Mouse (Mus musculus) limb, embryonic 14.5 days (tissue): ENCODE measurements around the gene Ankrd63. TPM values are rescaled to one million over a fixed set of nuclear protein-coding genes. Genes with fewer than 3 reads are reported as not detected.

Source experiments
- ATAC-seq: fragments of 200-750 bp; cut with Nextera tagmentation; 2 replicates; pipeline ENCODE4 v1.8.0; 2017; ENCODE audit warnings: low read depth, moderate number of reproducible peaks, moderate TSS enrichment; ENCODE audit not compliant: low FRiP score
- DNase-seq: peaks from one replicate; pipeline ENCODE4 v3.0.0-alpha.2; 2015; ENCODE audit warnings: low spot score
- H3K27ac ChIP-seq: fragments of 300-500 bp; sonication (generic); replicated peaks from 2 replicates; pipeline ENCODE4 v1.5.1; 2014; ENCODE audit warnings: low read depth, mild to moderate bottlenecking, low read length, moderate library complexity, mixed read lengths
- H3K27me3 ChIP-seq: fragments of 300-500 bp; sonication (generic); 2 replicates; pipeline ENCODE4 v1.6.1; 2014; ENCODE audit warnings: low read length, mixed read lengths; ENCODE audit not compliant: control insufficient read depth, insufficient read depth
- H3K36me3 ChIP-seq: fragments of 300-500 bp; sonication (generic); 2 replicates; pipeline ENCODE4 v1.6.1; 2014; ENCODE audit warnings: mild to moderate bottlenecking, low read length, moderate library complexity, mixed read lengths; ENCODE audit not compliant: control insufficient read depth, insufficient read depth
- H3K4me1 ChIP-seq: fragments of 300-500 bp; sonication (generic); 2 replicates; pipeline ENCODE4 v1.6.1; 2014; ENCODE audit warnings: antibody characterized with exemption, low read length, mixed read lengths; ENCODE audit not compliant: control insufficient read depth, insufficient read depth
- H3K4me2 ChIP-seq: fragments of 300-500 bp; sonication (generic); replicated peaks from 2 replicates; pipeline ENCODE4 v1.6.1; 2014; ENCODE audit warnings: low read depth, mild to moderate bottlenecking, low read length, moderate library complexity; ENCODE audit not compliant: severe bottlenecking
- H3K4me3 ChIP-seq: fragments of 300-500 bp; sonication (generic); replicated peaks from 2 replicates; pipeline ENCODE4 v1.5.1; 2014; ENCODE audit warnings: low read length
- H3K9ac ChIP-seq: fragments of 300-500 bp; sonication (generic); 2 replicates; pipeline ENCODE4 v1.6.1; 2014; ENCODE audit warnings: mild to moderate bottlenecking, low read depth, low read length, moderate library complexity; ENCODE audit not compliant: severe bottlenecking
- H3K9me3 ChIP-seq: fragments of 300-500 bp; sonication (generic); 2 replicates; pipeline ENCODE4 v1.6.1; 2016; ENCODE audit warnings: low read length; ENCODE audit not compliant: control insufficient read depth
- POLR2A ChIP-seq: fragments of 200-500 bp; IDR thresholded peaks from 2 replicates; pipeline ENCODE4 v1.8.0; 2012; ENCODE audit warnings: inconsistent platforms, mild to moderate bottlenecking, moderate library complexity, borderline replicate concordance; ENCODE audit not compliant: insufficient read depth, insufficient read length; ENCODE audit errors: extremely low read depth
- WGBS: fragments of 180-500 bp; shearing (Covaris S2); extraction: QIAGEN DNeasy Blood & Tissue Kit; methylation state at CpG from one replicate; pipeline ENCODE4 v1.1.7; 2014; 5-methylcytosine and 5-hydroxymethylcytosine counted together
- polyA plus RNA-seq, 2 experiments: library from polyadenylated mRNA; depleted of rRNA in 1 of 2; stranded (reverse) in 1 of 2; unstranded in 1 of 2; fragments of >200 nt; fragmentation: Nextera tagmentation in 1 of 2; extraction: Ambion mirVana in 1 of 2; gene quantifications; 2 replicates each; pipeline versions ENCODE4 v1.2.1 to v1.2.3; 2012 to 2014

Ankrd63 gene
- polyA plus RNA-seq, 2 experiments, result 0.10 TPM; not detected in 1

- Histone ChIP-seq H3K9me3 (no peaks in the 10 kb centered on the region), H3K27ac (no peak within 1 kb of the TSS), H3K27me3 (no peaks in the 10 kb centered on the region), H3K4me1 (peaks cover 26% of the 10 kb centered on the region), H3K4me3 (peak within 1 kb of the TSS; percentile 39), H3K4me2 (peak within 1 kb of the TSS; percentile 86), H3K36me3 (no peaks in the 10 kb centered on the region), H3K9ac (peak within 1 kb of the TSS; percentile 49)
- WGBS, result 2% methylated on average over 36 of the region's 37 CpGs
- no peak for DNase-seq
- ATAC-seq, result peak; percentile 42; the same call in 1 of the 2 replicates
- no peak for TF ChIP-seq POLR2A
Measured at GRCm38 (mm10) chr2:118662902-118663803, 40.6 kb downstream of the Ankrd63 start, which contains the start of gene Pak6. Pak6 (plus strand) TSS chr2:118663303.

DNA sequence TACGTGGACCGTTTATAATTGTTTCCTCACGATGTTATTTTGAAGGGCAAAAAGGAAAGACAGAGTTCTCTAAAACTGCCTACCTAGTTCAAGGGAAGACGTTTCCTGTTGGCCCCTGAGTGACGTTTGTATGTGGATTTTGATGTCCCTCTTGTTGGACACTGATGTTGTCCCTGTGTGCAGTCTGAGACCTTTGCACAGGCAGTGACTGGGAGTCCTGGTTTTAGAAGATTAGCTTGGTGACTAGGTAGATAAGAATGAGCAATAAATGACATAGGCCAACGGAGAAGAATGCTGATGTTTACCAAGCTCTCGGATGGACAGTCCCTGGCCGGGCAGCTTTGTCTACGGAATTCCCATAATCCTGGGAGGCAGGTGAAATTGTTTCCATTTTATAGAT is 41.9 kb downstream of the Ankrd63 start:
- Histone ChIP-seq H3K36me3 (no peaks in the 10 kb centered on the region), H3K27me3 (no peaks in the 10 kb centered on the region), H3K27ac (no peak overlapping the region), H3K9ac (no peak overlapping the region), H3K4me3 (no peak overlapping the region), H3K9me3 (no peaks in the 10 kb centered on the region), H3K4me1 (peaks cover 28% of the 10 kb centered on the region), H3K4me2 (no peak overlapping the region)
- DNase-seq (no peak), ATAC-seq (no peak)
- 69% methylated on average over 9 of the region's 9 CpGs for WGBS
- TF ChIP-seq POLR2A, result no peak

- TF ChIP-seq POLR2A, result no peak
- peak overlapping the region; percentile 48 for H3K4me2 ChIP-seq
- ATAC-seq (peak; percentile 84), DNase-seq (no peak)
- H3K4me1 ChIP-seq, result peaks cover 34% of the 10 kb centered on the region
- 2% methylated on average over 4 of the region's 4 CpGs for WGBS
- no peaks in the 10 kb centered on the region for H3K36me3 ChIP-seq
- H3K4me3 ChIP-seq, result peak overlapping the region; percentile 29
- peak overlapping the region; percentile 38; the same call in 1 of the 2 replicates for H3K9ac ChIP-seq
- no peaks in the 10 kb centered on the region for H3K27me3 ChIP-seq
- no peak overlapping the region for H3K27ac ChIP-seq
- H3K9me3 ChIP-seq, result no peaks in the 10 kb centered on the region
Measured at GRCm38 (mm10) chr2:118659998-118660452, 43.7 kb downstream of the Ankrd63 start.

GRCm38 (mm10) chr2:118659493-118659892 is 44.3 kb downstream of the Ankrd63 start:
- DNase-seq, result no peak
- TF ChIP-seq POLR2A, result no peak
- H3K4me3 ChIP-seq, result 0 out of 2 replicates have a peak overlapping the region, but pooled peaks have one; percentile 29
- H3K4me1 ChIP-seq, result peaks cover 34% of the 10 kb centered on the region
- H3K36me3 ChIP-seq, result no peaks in the 10 kb centered on the region
- no peak overlapping the region for H3K9ac ChIP-seq
- no peaks in the 10 kb centered on the region for H3K27me3 ChIP-seq
- no peak overlapping the region for H3K27ac ChIP-seq
- H3K9me3 ChIP-seq, result no peaks in the 10 kb centered on the region
- ATAC-seq, result no peak
- peak overlapping the region; percentile 48 for H3K4me2 ChIP-seq
- WGBS, result 87% methylated on average over 12 of the region's 12 CpGs

DNA sequence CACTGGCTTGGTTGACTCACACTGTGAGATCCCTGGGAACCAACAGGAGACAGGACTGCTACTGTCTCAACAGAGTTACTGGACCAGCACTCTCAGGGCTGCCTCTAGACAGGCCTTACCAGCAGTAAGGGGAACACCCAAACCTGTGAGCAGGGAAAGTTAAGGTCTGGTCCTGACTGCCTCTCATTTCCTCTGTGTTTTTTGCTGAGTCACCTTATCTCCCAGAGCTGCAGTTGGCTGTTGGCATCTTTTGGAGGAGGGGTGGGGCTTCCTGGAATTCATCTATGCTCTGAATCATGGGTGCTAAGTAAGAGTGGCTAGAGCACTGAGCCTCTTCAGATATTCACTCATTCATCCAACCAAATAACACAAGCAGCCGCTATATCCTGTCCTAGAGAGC is 44.7 kb downstream of the Ankrd63 start:
- Histone ChIP-seq H3K4me2 (no peak overlapping the region), H3K9ac (no peak overlapping the region), H3K27ac (no peak overlapping the region), H3K27me3 (no peaks in the 10 kb centered on the region), H3K36me3 (no peaks in the 10 kb centered on the region), H3K9me3 (no peaks in the 10 kb centered on the region), H3K4me3 (no peak overlapping the region), H3K4me1 (peaks cover 31% of the 10 kb centered on the region)
- no peak for ATAC-seq
- no peak for DNase-seq
- TF ChIP-seq POLR2A, result no peak
- 75% methylated on average over 1 of the region's 1 CpGs for WGBS
